Mouse (Mus musculus) brain, embryonic 14.5 days (tissue): Measurements from ENCODE around the gene Urgcp.

ENCODE experiments used
- CTCF ChIP-seq: fragments of 200-500 bp; IDR thresholded peaks from 2 replicates; pipeline ENCODE4 v1.5.1; 2012; ENCODE audit warnings: inconsistent platforms, mild to moderate bottlenecking, moderate library complexity, borderline replicate concordance; ENCODE audit not compliant: insufficient read depth, insufficient read length; ENCODE audit errors: extremely low read depth
- POLR2A ChIP-seq: fragments of 200-500 bp; IDR thresholded peaks from 2 replicates; pipeline ENCODE4 v1.6.1; 2012; ENCODE audit warnings: mild to moderate bottlenecking, inconsistent platforms, borderline replicate concordance; ENCODE audit not compliant: poor library complexity, insufficient read depth, insufficient read length, severe bottlenecking; ENCODE audit errors: extremely low read depth

GRCm38 (mm10) chr11:5738888-5739632, 23.1 kb downstream of the Urgcp start:
- TF ChIP-seq CTCF, result no peak
- no peak for TF ChIP-seq POLR2A
